Mouse (Mus musculus) embryonic facial prominence, embryonic 15.5 days (tissue): ENCODE results near the gene Rfpl4. TPM values are rescaled to one million over a fixed set of nuclear protein-coding genes. Genes with fewer than 3 reads are reported as not detected.

Experiments used
- microRNA-seq: library from miRNA; unstranded; fragments of <30 nt; microRNA quantifications from one replicate; pipeline ENCODE4, GENCODE M21; 2016; ENCODE audit warnings: borderline number of aligned reads
- polyA plus RNA-seq: library from polyadenylated mRNA; unstranded; fragments of >200 nt; fragmentation: Nextera tagmentation; extraction: Ambion mirVana; gene quantifications from 2 replicates; pipeline ENCODE4 v1.2.1, GENCODE M21; 2015

The Rfpl4 gene
- polyA plus RNA-seq, 1 experiment from 2014 or later: not detected

Small RNA genes within 50 kb of the gene (microRNA-seq; reads per million reads assigned to microRNA genes)
- gene Gm26217: not detected

Other genes with a start within 250 kb of the Rfpl4 start
- 11.3 and 13.1 TPM in 2 replicates for gene Isoc2b, start 246.7 kb downstream of the Rfpl4 start, polyA plus RNA-seq
- gene Isoc2a, start 239.8 kb downstream of the Rfpl4 start, polyA plus RNA-seq: 0.95 and 1.2 TPM in 2 replicates
- gene Gm36210, start 210.4 kb downstream of the Rfpl4 start, polyA plus RNA-seq: not detected in 2 replicates
- 4.1 and 4.9 TPM in 2 replicates for gene Zfp628, start 201.7 kb downstream of the Rfpl4 start, polyA plus RNA-seq
- 5.1 and 5.5 TPM in 2 replicates for gene Nat14, start 194.9 kb downstream of the Rfpl4 start, polyA plus RNA-seq
- gene Ssc5d, start 191.2 kb downstream of the Rfpl4 start, polyA plus RNA-seq: 4.7 and 5.5 TPM in 2 replicates
- gene Sbk2, start 152.5 kb downstream of the Rfpl4 start, polyA plus RNA-seq: 0.32 and 1.1 TPM in 2 replicates
- 0.05 and 0.25 TPM in 2 replicates for gene Sbk3, start 145.8 kb downstream of the Rfpl4 start, polyA plus RNA-seq
- gene Zfp579, start 120.8 kb downstream of the Rfpl4 start, polyA plus RNA-seq: 32.8 and 35.0 TPM in 2 replicates
- gene Zfp524, start 102.5 kb downstream of the Rfpl4 start, polyA plus RNA-seq: 15.2 and 15.8 TPM in 2 replicates
- gene Fiz1, start 102.3 kb downstream of the Rfpl4 start, polyA plus RNA-seq: 43.9 and 46.2 TPM in 2 replicates
- gene Gm44973, start 101.5 kb downstream of the Rfpl4 start, polyA plus RNA-seq: 1.2 TPM in 1 of 2 replicates, not detected in the other
- gene Zfp865, start 96.6 kb downstream of the Rfpl4 start, polyA plus RNA-seq: 8.0 and 9.0 TPM in 2 replicates
- gene Ccdc106, start 96.4 kb downstream of the Rfpl4 start, polyA plus RNA-seq: 35.4 and 37.8 TPM in 2 replicates
- gene 4632433K11Rik, start 82.8 kb downstream of the Rfpl4 start, polyA plus RNA-seq: not detected in 2 replicates
- 6.7 and 7.5 TPM in 2 replicates for gene Zfp784, start 78.5 kb downstream of the Rfpl4 start, polyA plus RNA-seq
- gene Zfp580, start 65.4 kb downstream of the Rfpl4 start, polyA plus RNA-seq: 36.8 and 43.1 TPM in 2 replicates
- gene U2af2, start 54.8 kb downstream of the Rfpl4 start, polyA plus RNA-seq: 116 and 124 TPM in 2 replicates
- gene Epn1, start 36.7 kb downstream of the Rfpl4 start, polyA plus RNA-seq: 66.5 and 70.6 TPM in 2 replicates
- gene Rasl2-9, start 9.0 kb upstream of the Rfpl4 start, polyA plus RNA-seq: 0.60 and 0.80 TPM in 2 replicates
- gene Vmn1r55, start 32.7 kb upstream of the Rfpl4 start, polyA plus RNA-seq: not detected in 2 replicates
- not detected in 2 replicates for gene Vmn1r56, start 79.8 kb upstream of the Rfpl4 start, polyA plus RNA-seq
- gene Vmn1r57, start 101.5 kb upstream of the Rfpl4 start, polyA plus RNA-seq: not detected in 2 replicates
- gene Gm5065, start 233.6 kb upstream of the Rfpl4 start, polyA plus RNA-seq: not detected in 2 replicates
- gene Nlrp2, start 234.1 kb upstream of the Rfpl4 start, polyA plus RNA-seq: not detected in 2 replicates